Mouse (Mus musculus): ENCODE measurements at regions not wholly inside any gene's neighbourhood (a gene's known extent, or its start where the extent isn't known, plus 50 kb on each side); places are given as distances from the start of the nearest gene placed in this dataset.

DNA sequence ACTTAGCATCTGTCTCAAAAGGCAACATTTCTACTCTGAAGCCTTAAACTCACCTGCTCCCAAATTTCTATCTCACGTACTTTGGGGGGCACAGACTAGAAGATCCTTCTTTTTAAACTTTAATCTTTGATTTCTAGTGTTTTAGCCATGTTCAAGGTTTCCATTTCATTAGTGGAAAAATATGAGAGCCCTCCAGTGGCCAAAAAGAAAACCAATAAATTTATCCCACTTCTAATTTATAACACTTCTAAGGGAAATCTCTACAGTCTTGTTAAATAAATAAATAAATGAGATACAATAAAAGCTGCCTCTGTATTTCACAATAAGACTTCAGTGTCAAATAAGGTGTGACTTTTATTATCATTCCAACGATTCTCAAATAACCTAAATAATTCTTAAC lies 428.2 kb downstream of the Nuf2 start:
- Histone ChIP-seq H3K4me3 (ENCODE audit: insufficient read depth, low read depth, low read length) (no peak overlapping the region), H3K36me3 (ENCODE audit: control insufficient read depth, insufficient read depth, low read length) (no peaks in the 10 kb centered on the region), H3K79me2 (ENCODE audit: control insufficient read depth, insufficient read depth, low read length) (no peaks in the 10 kb centered on the region), H3K27ac (replicated peaks; ENCODE audit: insufficient read depth, low read depth, low read length) (no peak overlapping the region), H3K4me1 (ENCODE audit: control insufficient read depth, insufficient read depth, low read length) (no peaks in the 10 kb centered on the region), H3K9ac (ENCODE audit: low read depth, low read length) (no peak overlapping the region), H3K27me3 (ENCODE audit: control insufficient read depth, insufficient read depth, low read length) (no peaks in the 10 kb centered on the region)
- 57% methylated on average over 2 of the region's 2 CpGs for WGBS
- TF ChIP-seq CTCF (IDR thresholded peaks at IDR 0.05; ENCODE audit: low read depth, low read length), result no peak
- no peak for TF ChIP-seq POLR2A (IDR thresholded peaks at IDR 0.05; ENCODE audit: extremely low read depth, insufficient read depth, low read length)
- no peak for DNase-seq (ENCODE audit: extremely low read depth, low read depth, low spot score)

DNA sequence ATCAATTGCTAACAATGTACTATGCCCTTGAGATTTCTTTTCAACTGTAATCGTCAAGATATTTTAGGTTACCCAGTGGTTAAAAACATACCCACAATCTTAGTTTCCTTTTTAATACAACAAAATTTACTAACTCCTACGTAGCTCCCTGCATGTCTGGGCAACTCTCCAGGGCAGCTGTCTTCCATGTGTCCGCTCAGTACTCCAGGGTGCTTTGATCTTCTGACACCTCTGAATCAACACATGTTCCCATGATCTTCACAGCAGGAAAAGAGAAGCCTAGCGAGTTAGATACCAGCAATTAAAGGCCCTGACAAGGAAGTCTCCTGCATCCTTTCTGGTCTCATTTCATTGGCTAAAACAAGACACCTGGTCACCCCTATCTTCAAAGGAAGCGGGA lies 432.0 kb downstream of the Nuf2 start:
- DNase-seq (ENCODE audit: extremely low read depth, low read depth, low spot score), result no peak
- Histone ChIP-seq H3K27ac (replicated peaks; ENCODE audit: insufficient read depth, low read depth, low read length) (no peak overlapping the region), H3K4me3 (ENCODE audit: insufficient read depth, low read depth, low read length) (no peak overlapping the region), H3K9ac (ENCODE audit: low read depth, low read length) (no peak overlapping the region), H3K4me1 (ENCODE audit: control insufficient read depth, insufficient read depth, low read length) (no peaks in the 10 kb centered on the region), H3K79me2 (ENCODE audit: control insufficient read depth, insufficient read depth, low read length) (no peaks in the 10 kb centered on the region), H3K36me3 (ENCODE audit: control insufficient read depth, insufficient read depth, low read length) (no peaks in the 10 kb centered on the region), H3K27me3 (ENCODE audit: control insufficient read depth, insufficient read depth, low read length) (no peaks in the 10 kb centered on the region)
- 61% methylated on average over 5 of the region's 5 CpGs for WGBS
- TF ChIP-seq CTCF (IDR thresholded peaks at IDR 0.05; ENCODE audit: low read depth, low read length) (no peak), POLR2A (IDR thresholded peaks at IDR 0.05; ENCODE audit: extremely low read depth, insufficient read depth, low read length) (no peak)

DNA sequence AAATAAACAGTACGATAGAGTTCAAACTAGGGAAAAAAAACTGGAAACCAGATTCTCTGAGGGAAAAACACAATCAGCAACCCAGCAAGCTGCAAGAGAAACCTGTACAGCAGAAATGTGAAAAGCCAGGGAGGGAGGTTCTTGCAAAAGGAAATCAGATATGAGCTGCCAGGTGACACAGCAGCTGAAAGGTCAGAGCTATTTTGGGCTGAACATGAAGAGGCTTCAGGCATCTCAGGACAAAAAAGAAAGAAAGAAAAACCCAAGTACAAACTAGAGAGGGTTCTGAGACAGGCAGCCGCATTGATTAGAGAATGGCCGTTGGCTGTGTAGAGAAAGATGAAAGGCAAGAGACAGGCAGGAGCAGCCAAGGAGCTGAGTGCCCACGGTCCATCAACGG lies 434.5 kb downstream of the Nuf2 start:
- no peak overlapping the region for H3K9ac ChIP-seq (ENCODE audit: low read depth, low read length)
- no peaks in the 10 kb centered on the region for H3K4me1 ChIP-seq (ENCODE audit: control insufficient read depth, insufficient read depth, low read length)
- DNase-seq (ENCODE audit: extremely low read depth, low read depth, low spot score), result no peak
- H3K36me3 ChIP-seq (ENCODE audit: control insufficient read depth, insufficient read depth, low read length), result no peaks in the 10 kb centered on the region
- 78% methylated on average over 5 of the region's 5 CpGs for whole genome bisulfite sequencing
- no peak overlapping the region for H3K27ac ChIP-seq (replicated peaks; ENCODE audit: insufficient read depth, low read depth, low read length)
- TF ChIP-seq POLR2A (IDR thresholded peaks at IDR 0.05; ENCODE audit: extremely low read depth, insufficient read depth, low read length) (no peak), CTCF (IDR thresholded peaks at IDR 0.05; ENCODE audit: low read depth, low read length) (no peak)
- no peak overlapping the region for H3K4me3 ChIP-seq (ENCODE audit: insufficient read depth, low read depth, low read length)
- no peaks in the 10 kb centered on the region for H3K27me3 ChIP-seq (ENCODE audit: control insufficient read depth, insufficient read depth, low read length)
- H3K79me2 ChIP-seq (ENCODE audit: control insufficient read depth, insufficient read depth, low read length), result no peaks in the 10 kb centered on the region

- no peak overlapping the region for H3K4me3 ChIP-seq (ENCODE audit: insufficient read depth, low read depth, low read length)
- no peaks in the 10 kb centered on the region for H3K36me3 ChIP-seq (ENCODE audit: control insufficient read depth, insufficient read depth, low read length)
- TF ChIP-seq POLR2A (IDR thresholded peaks at IDR 0.05; ENCODE audit: extremely low read depth, insufficient read depth, low read length), result no peak
- TF ChIP-seq CTCF (IDR thresholded peaks at IDR 0.05; ENCODE audit: low read depth, low read length), result no peak
- no peaks in the 10 kb centered on the region for H3K27me3 ChIP-seq (ENCODE audit: control insufficient read depth, insufficient read depth, low read length)
- no peak for DNase-seq (ENCODE audit: extremely low read depth, low read depth, low spot score)
- no peak overlapping the region for H3K9ac ChIP-seq (ENCODE audit: low read depth, low read length)
- H3K27ac ChIP-seq (replicated peaks; ENCODE audit: insufficient read depth, low read depth, low read length), result no peak overlapping the region
- no peaks in the 10 kb centered on the region for H3K79me2 ChIP-seq (ENCODE audit: control insufficient read depth, insufficient read depth, low read length)
- WGBS, result 57% methylated on average over 3 of the region's 3 CpGs
- no peaks in the 10 kb centered on the region for H3K4me1 ChIP-seq (ENCODE audit: control insufficient read depth, insufficient read depth, low read length)
Observed at GRCm38 (mm10) chr1:169093602-169094354, 437.5 kb downstream of the Nuf2 start.

DNA sequence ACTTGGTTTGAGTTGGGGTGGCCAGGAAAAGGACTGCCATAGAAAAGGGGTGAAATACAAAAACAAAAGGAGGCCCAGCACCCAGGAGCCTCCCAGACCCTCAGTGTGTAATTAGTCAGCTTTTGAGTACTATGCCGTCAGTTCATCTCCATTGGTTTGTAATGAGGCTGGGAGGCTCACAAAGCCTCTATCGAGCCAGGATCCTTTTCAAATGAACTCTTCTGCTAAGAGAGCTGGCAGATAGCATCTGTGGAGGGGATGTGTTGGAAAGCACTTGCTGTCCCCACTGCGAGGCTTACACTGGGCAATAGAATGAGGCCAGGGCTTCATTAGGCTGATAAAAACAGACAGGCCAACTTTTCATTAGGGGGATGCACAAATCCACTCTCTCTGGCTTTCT lies 445.2 kb downstream of the Nuf2 start:
- no peak overlapping the region for H3K27ac ChIP-seq (replicated peaks; ENCODE audit: insufficient read depth, low read depth, low read length)
- no peaks in the 10 kb centered on the region for H3K36me3 ChIP-seq (ENCODE audit: control insufficient read depth, insufficient read depth, low read length)
- no peak for DNase-seq (ENCODE audit: extremely low read depth, low read depth, low spot score)
- no peaks in the 10 kb centered on the region for H3K4me1 ChIP-seq (ENCODE audit: control insufficient read depth, insufficient read depth, low read length)
- no peaks in the 10 kb centered on the region for H3K27me3 ChIP-seq (ENCODE audit: control insufficient read depth, insufficient read depth, low read length)
- H3K79me2 ChIP-seq (ENCODE audit: control insufficient read depth, insufficient read depth, low read length), result no peaks in the 10 kb centered on the region
- TF ChIP-seq POLR2A (IDR thresholded peaks at IDR 0.05; ENCODE audit: extremely low read depth, insufficient read depth, low read length) (no peak), CTCF (IDR thresholded peaks at IDR 0.05; ENCODE audit: low read depth, low read length) (no peak)
- H3K9ac ChIP-seq (ENCODE audit: low read depth, low read length), result no peak overlapping the region
- WGBS, result 72% methylated on average over 3 of the region's 3 CpGs
- H3K4me3 ChIP-seq (ENCODE audit: insufficient read depth, low read depth, low read length), result no peak overlapping the region

GRCm38 (mm10) chr1:169080686-169081085 lies 450.6 kb downstream of the Nuf2 start:
- H3K27me3 ChIP-seq (ENCODE audit: control insufficient read depth, insufficient read depth, low read length), result no peaks in the 10 kb centered on the region
- no peak overlapping the region for H3K27ac ChIP-seq (replicated peaks; ENCODE audit: insufficient read depth, low read depth, low read length)
- no peak for TF ChIP-seq CTCF (IDR thresholded peaks at IDR 0.05; ENCODE audit: low read depth, low read length)
- TF ChIP-seq POLR2A (IDR thresholded peaks at IDR 0.05; ENCODE audit: extremely low read depth, insufficient read depth, low read length), result no peak
- 90% methylated on average over 1 of the region's 1 CpGs for WGBS
- H3K4me1 ChIP-seq (ENCODE audit: control insufficient read depth, insufficient read depth, low read length), result no peaks in the 10 kb centered on the region
- no peak overlapping the region for H3K4me3 ChIP-seq (ENCODE audit: insufficient read depth, low read depth, low read length)
- H3K79me2 ChIP-seq (ENCODE audit: control insufficient read depth, insufficient read depth, low read length), result no peaks in the 10 kb centered on the region
- H3K9ac ChIP-seq (ENCODE audit: low read depth, low read length), result no peak overlapping the region
- no peaks in the 10 kb centered on the region for H3K36me3 ChIP-seq (ENCODE audit: control insufficient read depth, insufficient read depth, low read length)
- no peak for DNase-seq (ENCODE audit: extremely low read depth, low read depth, low spot score)

All from liver, adult 2 months (tissue).